Mouse (Mus musculus): Measurements from ENCODE around the gene Kifc3. TPM values are rescaled to one million over a fixed set of nuclear protein-coding genes. Genes with fewer than 3 reads are reported as not detected.

The Kifc3 gene
- total and polyA plus RNA-seq, 2 experiments, result 6.8 to 28.3 TPM

DNA sequence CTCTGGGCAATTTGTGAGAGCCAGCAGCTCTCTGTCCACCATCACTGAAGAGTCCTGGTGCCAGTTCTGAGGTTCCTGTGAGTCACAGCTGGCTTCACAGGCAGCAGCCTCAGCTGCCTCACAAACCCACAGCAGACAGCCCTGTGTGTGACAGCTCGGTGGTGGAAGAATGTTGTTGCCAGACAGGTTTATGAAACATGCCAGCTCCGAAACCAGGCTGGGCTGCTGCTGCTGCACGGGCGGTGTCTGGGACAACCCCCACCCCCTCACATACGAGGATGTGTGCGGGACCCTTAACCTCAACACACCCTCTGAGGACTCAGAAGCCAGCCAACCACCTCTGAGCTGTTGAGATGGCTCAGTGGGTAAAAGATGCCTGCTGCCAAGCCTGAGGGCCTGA lies 48.0 kb downstream of the Kifc3 start:
- no peak for TF ChIP-seq POLR2A (IDR thresholded peaks at IDR 0.05; ENCODE audit: extremely low read depth, insufficient read depth, low read length)
- no peak for TF ChIP-seq CTCF (IDR thresholded peaks at IDR 0.05; ENCODE audit: low read depth, low read length)
- Histone ChIP-seq H3K27ac (replicated peaks; ENCODE audit: insufficient read depth, low read depth, low read length) (no peak overlapping the region; the same call in 1 of the 2 replicates), H3K36me3 (ENCODE audit: control insufficient read depth, insufficient read depth, low read length) (no peaks in the 10 kb centered on the region), H3K4me1 (ENCODE audit: control insufficient read depth, insufficient read depth, low read length) (peaks cover 10% of the 10 kb centered on the region), H3K9ac (ENCODE audit: low read depth, low read length) (no peak overlapping the region), H3K4me3 (ENCODE audit: insufficient read depth, low read depth, low read length) (no peak overlapping the region), H3K79me2 (ENCODE audit: control insufficient read depth, insufficient read depth, low read length) (no peaks in the 10 kb centered on the region), H3K27me3 (ENCODE audit: control insufficient read depth, insufficient read depth, low read length) (no peaks in the 10 kb centered on the region)
- DNase-seq (ENCODE audit: extremely low read depth, low read depth, low spot score), result no peak
- WGBS, result 57% methylated on average over 6 of the region's 6 CpGs

DNA sequence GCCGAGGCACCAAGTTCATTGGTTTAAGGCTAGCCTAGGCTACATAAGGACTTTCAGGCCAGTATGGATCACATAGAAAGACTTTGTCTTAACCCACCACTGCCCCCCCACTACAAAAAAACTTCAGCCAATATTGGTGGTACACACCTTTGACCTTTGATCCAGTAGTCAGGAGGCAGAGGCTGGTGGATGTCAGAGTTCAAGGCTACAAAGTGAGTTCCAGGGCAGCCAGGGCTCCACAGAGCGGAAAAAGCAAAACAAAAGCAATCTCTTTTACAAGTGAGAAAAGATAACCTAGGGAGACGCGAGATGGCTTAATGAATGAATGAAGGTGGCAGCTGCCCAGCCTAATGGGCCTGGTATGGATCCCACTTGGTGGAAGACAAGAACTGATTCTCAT lies 48.6 kb downstream of the Kifc3 start:
- no peaks in the 10 kb centered on the region for H3K79me2 ChIP-seq (ENCODE audit: control insufficient read depth, insufficient read depth, low read length)
- 36% methylated on average over 4 of the region's 4 CpGs for WGBS
- no peak overlapping the region for H3K4me3 ChIP-seq (ENCODE audit: insufficient read depth, low read depth, low read length)
- H3K27ac ChIP-seq (replicated peaks; ENCODE audit: insufficient read depth, low read depth, low read length), result no peak overlapping the region
- no peak overlapping the region for H3K9ac ChIP-seq (ENCODE audit: low read depth, low read length)
- peak; percentile 72 for DNase-seq (ENCODE audit: extremely low read depth, low read depth, low spot score)
- peaks cover 10% of the 10 kb centered on the region for H3K4me1 ChIP-seq (ENCODE audit: control insufficient read depth, insufficient read depth, low read length)
- H3K27me3 ChIP-seq (ENCODE audit: control insufficient read depth, insufficient read depth, low read length), result no peaks in the 10 kb centered on the region
- no peaks in the 10 kb centered on the region for H3K36me3 ChIP-seq (ENCODE audit: control insufficient read depth, insufficient read depth, low read length)
- TF ChIP-seq POLR2A (IDR thresholded peaks at IDR 0.05; ENCODE audit: extremely low read depth, insufficient read depth, low read length) (no peak), CTCF (IDR thresholded peaks at IDR 0.05; ENCODE audit: low read depth, low read length) (no peak)

DNA sequence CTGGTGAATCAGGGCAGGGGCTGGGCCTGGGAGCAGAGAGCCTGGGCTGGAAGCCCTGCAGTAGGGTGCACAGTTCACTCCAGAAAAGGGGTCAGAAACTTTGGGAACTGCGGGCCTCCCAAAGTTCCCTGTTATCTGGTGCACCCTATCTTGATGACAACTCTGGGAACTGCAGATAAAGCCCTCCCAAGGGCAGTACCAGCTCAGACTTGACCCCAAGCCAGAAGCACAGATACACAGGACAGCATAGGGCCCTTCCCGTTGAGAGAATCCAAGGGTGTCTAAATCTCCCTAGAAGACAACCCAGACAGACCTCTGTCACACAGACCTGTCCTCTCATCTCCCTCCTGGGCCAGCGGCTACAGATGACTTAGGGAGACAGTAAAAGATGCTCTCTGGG lies 52.0 kb downstream of the Kifc3 start:
- no peak overlapping the region for H3K9ac ChIP-seq (ENCODE audit: low read depth, low read length)
- H3K4me1 ChIP-seq (ENCODE audit: control insufficient read depth, insufficient read depth, low read length), result peaks cover 16% of the 10 kb centered on the region
- H3K36me3 ChIP-seq (ENCODE audit: control insufficient read depth, insufficient read depth, low read length), result no peaks in the 10 kb centered on the region
- H3K27me3 ChIP-seq (ENCODE audit: control insufficient read depth, insufficient read depth, low read length), result no peaks in the 10 kb centered on the region
- TF ChIP-seq CTCF (IDR thresholded peaks at IDR 0.05; ENCODE audit: low read depth, low read length), result no peak
- no peak for DNase-seq (ENCODE audit: extremely low read depth, low read depth, low spot score)
- 74% methylated on average over 3 of the region's 3 CpGs for WGBS
- H3K79me2 ChIP-seq (ENCODE audit: control insufficient read depth, insufficient read depth, low read length), result no peaks in the 10 kb centered on the region
- no peak overlapping the region for H3K27ac ChIP-seq (replicated peaks; ENCODE audit: insufficient read depth, low read depth, low read length)
- no peak overlapping the region for H3K4me3 ChIP-seq (ENCODE audit: insufficient read depth, low read depth, low read length)

DNA sequence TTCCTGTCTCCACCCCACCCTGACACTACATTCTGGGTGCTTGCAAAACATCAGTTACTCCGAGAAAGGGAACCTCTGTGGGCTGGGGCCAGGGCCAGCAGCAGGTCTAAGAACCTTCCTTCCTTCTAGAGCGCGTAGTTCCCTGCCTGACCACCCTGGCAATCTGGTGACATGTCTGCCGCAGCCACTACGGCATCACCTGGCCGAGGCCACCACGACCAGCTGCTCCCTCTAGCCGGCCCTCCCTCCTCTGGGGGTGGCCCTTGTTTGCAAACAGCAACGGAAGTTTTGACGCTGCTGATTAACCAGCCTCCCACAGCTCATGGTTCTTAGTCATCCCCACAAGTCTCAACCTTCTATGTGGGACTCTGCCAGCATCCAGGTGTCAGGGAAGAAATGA lies 53.2 kb downstream of the Kifc3 start:
- no peaks in the 10 kb centered on the region for H3K36me3 ChIP-seq (ENCODE audit: control insufficient read depth, insufficient read depth, low read length)
- H3K4me3 ChIP-seq (ENCODE audit: insufficient read depth, low read depth, low read length), result no peak overlapping the region
- H3K27ac ChIP-seq (replicated peaks; ENCODE audit: insufficient read depth, low read depth, low read length), result no peak overlapping the region
- H3K9ac ChIP-seq (ENCODE audit: low read depth, low read length), result no peak overlapping the region
- WGBS, result 47% methylated on average over 10 of the region's 10 CpGs
- H3K4me1 ChIP-seq (ENCODE audit: control insufficient read depth, insufficient read depth, low read length), result peaks cover 21% of the 10 kb centered on the region
- no peaks in the 10 kb centered on the region for H3K27me3 ChIP-seq (ENCODE audit: control insufficient read depth, insufficient read depth, low read length)
- TF ChIP-seq POLR2A (IDR thresholded peaks at IDR 0.05; ENCODE audit: extremely low read depth, insufficient read depth, low read length) (no peak), CTCF (IDR thresholded peaks at IDR 0.05; ENCODE audit: low read depth, low read length) (no peak)
- no peaks in the 10 kb centered on the region for H3K79me2 ChIP-seq (ENCODE audit: control insufficient read depth, insufficient read depth, low read length)
- DNase-seq (ENCODE audit: extremely low read depth, low read depth, low spot score), result no peak

DNA sequence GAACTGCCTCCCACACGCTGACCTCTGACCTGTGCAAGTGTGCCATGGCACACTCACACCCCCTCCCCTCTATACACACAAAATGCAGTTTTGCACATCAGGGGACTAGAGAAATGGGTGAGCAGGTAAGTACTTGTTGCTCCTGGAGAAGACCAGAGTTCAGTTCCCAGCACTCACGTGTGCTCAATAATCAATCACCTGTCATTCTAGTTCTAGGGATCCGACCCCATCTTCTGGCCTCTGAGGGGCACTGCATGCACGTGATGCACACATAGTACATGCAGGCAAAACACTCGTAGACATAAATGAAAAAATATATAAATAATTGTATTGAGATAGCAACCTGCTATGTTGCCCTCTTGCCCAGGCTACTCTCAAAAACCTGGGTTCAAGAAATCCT lies 55.8 kb downstream of the Kifc3 start:
- DNase-seq (ENCODE audit: extremely low read depth, low read depth, low spot score), result no peak
- no peaks in the 10 kb centered on the region for H3K36me3 ChIP-seq (ENCODE audit: control insufficient read depth, insufficient read depth, low read length)
- H3K9ac ChIP-seq (ENCODE audit: low read depth, low read length), result no peak overlapping the region
- 0 out of 2 replicates have a peak, but pooled peaks cover 1% of the 10 kb centered on the region for H3K79me2 ChIP-seq (ENCODE audit: control insufficient read depth, insufficient read depth, low read length)
- H3K27ac ChIP-seq (replicated peaks; ENCODE audit: insufficient read depth, low read depth, low read length), result no peak overlapping the region
- WGBS, result 89% methylated on average over 5 of the region's 5 CpGs
- no peaks in the 10 kb centered on the region for H3K27me3 ChIP-seq (ENCODE audit: control insufficient read depth, insufficient read depth, low read length)
- no peak overlapping the region for H3K4me3 ChIP-seq (ENCODE audit: insufficient read depth, low read depth, low read length)
- TF ChIP-seq POLR2A (IDR thresholded peaks at IDR 0.05; ENCODE audit: extremely low read depth, insufficient read depth, low read length) (no peak), CTCF (IDR thresholded peaks at IDR 0.05; ENCODE audit: low read depth, low read length) (no peak)
- H3K4me1 ChIP-seq (ENCODE audit: control insufficient read depth, insufficient read depth, low read length), result peaks cover 30% of the 10 kb centered on the region

DNA sequence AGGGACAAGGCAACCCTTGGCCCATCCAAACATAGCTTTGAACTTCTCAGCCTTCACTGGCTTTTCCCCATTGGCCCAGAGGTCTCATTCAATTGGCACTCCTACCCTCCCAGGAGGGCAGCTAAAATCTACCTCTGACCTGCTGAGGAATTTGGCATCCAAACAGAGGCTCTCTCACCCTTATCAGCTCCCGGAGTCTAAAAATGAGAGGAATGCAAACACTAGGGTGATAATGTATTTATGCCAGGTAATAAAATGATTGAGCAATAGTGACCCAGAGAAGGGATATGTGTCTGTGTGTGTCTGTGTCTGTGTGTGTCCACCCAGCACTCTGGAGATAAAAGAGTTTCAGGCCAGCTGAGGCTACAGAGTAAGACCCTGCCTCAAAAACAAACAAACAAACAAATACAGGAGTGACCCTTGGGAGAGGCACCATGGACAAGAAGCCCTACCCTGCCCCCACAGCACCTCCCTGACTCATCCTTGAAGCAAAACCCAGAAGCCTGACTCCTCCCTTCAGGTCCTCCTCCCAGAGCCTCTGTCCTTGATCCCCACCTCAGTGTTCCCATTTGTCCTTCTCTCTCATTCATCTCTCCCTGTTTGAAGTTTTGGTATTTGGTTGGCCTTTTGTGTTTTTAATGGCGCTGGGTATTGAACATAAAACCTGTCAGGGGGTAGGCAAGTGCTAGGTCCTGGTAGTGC lies 56.4 kb downstream of the Kifc3 start:
- Histone ChIP-seq H3K27ac (replicated peaks; ENCODE audit: insufficient read depth, low read depth, low read length) (peak overlapping the region; percentile 65), H3K4me1 (ENCODE audit: control insufficient read depth, insufficient read depth, low read length) (peaks cover 32% of the 10 kb centered on the region), H3K27me3 (ENCODE audit: control insufficient read depth, insufficient read depth, low read length) (no peaks in the 10 kb centered on the region), H3K79me2 (ENCODE audit: control insufficient read depth, insufficient read depth, low read length) (peaks cover 3% of the 10 kb centered on the region; the same call in 1 of the 2 replicates), H3K9ac (ENCODE audit: low read depth, low read length) (no peak overlapping the region), H3K36me3 (ENCODE audit: control insufficient read depth, insufficient read depth, low read length) (no peaks in the 10 kb centered on the region), H3K4me3 (ENCODE audit: insufficient read depth, low read depth, low read length) (no peak overlapping the region)
- WGBS, result 59% methylated on average over 2 of the region's 2 CpGs
- TF ChIP-seq CTCF (IDR thresholded peaks at IDR 0.05; ENCODE audit: low read depth, low read length), result no peak
- no peak for TF ChIP-seq POLR2A (IDR thresholded peaks at IDR 0.05; ENCODE audit: extremely low read depth, insufficient read depth, low read length)
- DNase-seq (ENCODE audit: extremely low read depth, low read depth, low spot score), result peak; percentile 100

Data from liver, adult 2 months (tissue).